Mouse (Mus musculus): ENCODE measurements at regions not wholly inside any gene's neighbourhood (a gene's known extent, or its start where the extent isn't known, plus 50 kb on each side); places are given as distances from the start of the nearest gene placed in this dataset.

DNA sequence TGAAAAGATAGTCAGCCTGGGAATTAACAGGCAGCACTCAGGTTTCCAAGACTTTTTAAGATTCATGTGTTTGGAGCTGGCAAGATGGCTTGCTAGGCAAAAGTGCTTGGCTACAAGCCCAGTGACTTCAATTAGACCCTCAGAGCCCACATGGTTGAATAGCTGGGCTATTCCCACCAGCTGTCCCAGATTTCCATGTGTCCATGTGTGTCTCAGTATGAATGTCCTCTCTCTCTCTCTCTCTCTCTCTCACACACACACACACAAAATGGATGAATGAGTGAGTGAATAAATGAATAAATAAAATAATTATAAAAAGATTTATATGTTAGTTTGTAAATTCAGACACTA lies 202.8 kb upstream of the Adra1b start:
- Histone ChIP-seq H3K27me3 (ENCODE audit: control insufficient read depth, insufficient read depth, insufficient read length) (no peaks in the 10 kb centered on the region), H3K36me3 (ENCODE audit: control insufficient read depth, insufficient read depth) (no peaks in the 10 kb centered on the region), H3ac (ENCODE audit: control insufficient read depth, insufficient read length) (no peak overlapping the region), H3K4me2 (ENCODE audit: low read depth) (no peak overlapping the region), H3K4me3 (no peak overlapping the region), H3K79me2 (ENCODE audit: control insufficient read depth, insufficient read depth) (no peaks in the 10 kb centered on the region)
- no peak for TF ChIP-seq E2F4 (IDR thresholded peaks at IDR 0.05; ENCODE audit: insufficient read depth)
- no peak for TF ChIP-seq MYOD1 (IDR thresholded peaks at IDR 0.05; ENCODE audit: control insufficient read depth in 1 of 3, insufficient read length in 2 of 3, low read depth in 2 of 3)
- no peak for TF ChIP-seq SRF (IDR thresholded peaks at IDR 0.05; ENCODE audit: control insufficient read depth, insufficient read length, low read depth)

DNA sequence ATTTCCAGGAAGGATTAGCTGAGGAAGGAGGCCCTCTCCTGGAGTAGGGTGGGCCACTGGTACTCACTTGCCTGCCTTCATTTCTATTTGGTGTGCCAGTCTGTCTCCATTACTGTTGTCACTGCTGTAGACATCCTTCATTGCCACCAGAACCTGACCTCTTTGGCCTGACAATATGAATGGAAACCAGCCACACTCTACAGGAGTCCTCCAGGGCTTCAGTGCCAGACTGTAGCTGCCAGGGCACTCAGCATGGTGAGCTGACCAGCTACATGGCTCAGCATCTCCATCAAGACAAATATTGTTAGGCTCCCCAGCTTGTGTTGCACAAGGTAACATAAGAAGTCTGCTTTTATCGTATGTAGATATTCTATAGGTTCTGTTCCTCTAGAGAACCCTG lies 205.2 kb upstream of the Adra1b start:
- no peaks in the 10 kb centered on the region for H3K36me3 ChIP-seq (ENCODE audit: control insufficient read depth, insufficient read depth)
- no peak overlapping the region for H3K4me3 ChIP-seq
- no peaks in the 10 kb centered on the region for H3K27me3 ChIP-seq (ENCODE audit: control insufficient read depth, insufficient read depth, insufficient read length)
- TF ChIP-seq TCF3 (IDR thresholded peaks at IDR 0.05; ENCODE audit: insufficient read length, low read depth) (no peak), CEBPB (IDR thresholded peaks at IDR 0.05; ENCODE audit: insufficient read depth, poor library complexity, severe bottlenecking) (no peak), TCF12 (IDR thresholded peaks at IDR 0.05; ENCODE audit: insufficient read depth, poor library complexity, severe bottlenecking) (no peak), POLR2A (IDR thresholded peaks at IDR 0.05; ENCODE audit: insufficient read length, low read depth) (no peak), POLR2AphosphoS2 (IDR thresholded peaks at IDR 0.05; ENCODE audit: insufficient read length, low read depth) (no peak), SRF (IDR thresholded peaks at IDR 0.05; ENCODE audit: control insufficient read depth, insufficient read length, low read depth) (no peak), MYOD1 (IDR thresholded peaks at IDR 0.05; ENCODE audit: control insufficient read depth in 1 of 3, insufficient read length in 2 of 3, low read depth in 2 of 3) (no peak), E2F4 (IDR thresholded peaks at IDR 0.05; ENCODE audit: insufficient read depth) (no peak), MAX (IDR thresholded peaks at IDR 0.05; ENCODE audit: low read depth) (no peak)
- H3ac ChIP-seq (ENCODE audit: control insufficient read depth, insufficient read length) = no peak overlapping the region
- no peaks in the 10 kb centered on the region for H3K79me2 ChIP-seq (ENCODE audit: control insufficient read depth, insufficient read depth)
- H3K4me2 ChIP-seq (ENCODE audit: low read depth) = no peak overlapping the region

DNA sequence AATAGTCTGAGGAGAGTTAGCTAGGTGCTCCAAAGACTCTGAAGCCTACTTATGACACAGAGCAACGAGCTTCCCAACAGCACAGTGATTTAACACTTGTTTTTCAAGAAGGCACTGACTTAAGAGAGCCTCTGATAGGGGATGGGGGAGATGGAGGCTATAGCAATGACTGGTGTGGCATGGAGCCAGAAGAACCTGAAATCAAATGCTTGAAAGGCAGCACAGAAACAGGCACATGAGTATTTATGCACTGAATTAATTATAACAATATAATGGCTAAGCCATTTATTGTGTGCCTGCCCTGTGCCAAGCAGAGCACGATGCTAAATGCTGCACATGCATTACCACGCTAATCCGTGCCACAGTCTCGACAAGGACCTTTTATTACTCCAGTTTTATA lies 210.5 kb upstream of the Adra1b start:
- no peaks in the 10 kb centered on the region for H3K79me2 ChIP-seq (ENCODE audit: control insufficient read depth, insufficient read depth)
- H3K4me3 ChIP-seq = no peak overlapping the region
- H3K27me3 ChIP-seq (ENCODE audit: control insufficient read depth, insufficient read depth, insufficient read length) = no peaks in the 10 kb centered on the region
- no peak overlapping the region for H3ac ChIP-seq (ENCODE audit: control insufficient read depth, insufficient read length)
- no peaks in the 10 kb centered on the region for H3K36me3 ChIP-seq (ENCODE audit: control insufficient read depth, insufficient read depth)
- TF ChIP-seq MAX (IDR thresholded peaks at IDR 0.05; ENCODE audit: low read depth) = no peak
- TF ChIP-seq MYOG (IDR thresholded peaks at IDR 0.05; ENCODE audit: control insufficient read depth in 1 of 3, insufficient read depth in 1 of 3, insufficient read length in 2 of 3, low read depth in 2 of 3) = no peak
- no peak for TF ChIP-seq CEBPB (IDR thresholded peaks at IDR 0.05; ENCODE audit: insufficient read depth, poor library complexity, severe bottlenecking)
- TF ChIP-seq POLR2AphosphoS2 (IDR thresholded peaks at IDR 0.05; ENCODE audit: insufficient read length, low read depth) = no peak
- TF ChIP-seq TCF3 (IDR thresholded peaks at IDR 0.05; ENCODE audit: insufficient read length, low read depth) = no peak
- TF ChIP-seq E2F4 (IDR thresholded peaks at IDR 0.05; ENCODE audit: insufficient read depth) = no peak
- TF ChIP-seq MYOD1 (IDR thresholded peaks at IDR 0.05; ENCODE audit: control insufficient read depth in 1 of 3, insufficient read length in 2 of 3, low read depth in 2 of 3) = no peak
- no peak for TF ChIP-seq USF1 (IDR thresholded peaks at IDR 0.05; ENCODE audit: low read depth)
- TF ChIP-seq SRF (IDR thresholded peaks at IDR 0.05; ENCODE audit: control insufficient read depth, insufficient read length, low read depth) = no peak
- no peak for TF ChIP-seq POLR2A (IDR thresholded peaks at IDR 0.05; ENCODE audit: insufficient read length, low read depth)
- TF ChIP-seq TCF12 (IDR thresholded peaks at IDR 0.05; ENCODE audit: insufficient read depth, poor library complexity, severe bottlenecking) = no peak
- no peak for TF ChIP-seq REST (IDR thresholded peaks at IDR 0.05; ENCODE audit: insufficient read depth, insufficient read length)
- no peak overlapping the region for H3K4me2 ChIP-seq (ENCODE audit: low read depth)

DNA sequence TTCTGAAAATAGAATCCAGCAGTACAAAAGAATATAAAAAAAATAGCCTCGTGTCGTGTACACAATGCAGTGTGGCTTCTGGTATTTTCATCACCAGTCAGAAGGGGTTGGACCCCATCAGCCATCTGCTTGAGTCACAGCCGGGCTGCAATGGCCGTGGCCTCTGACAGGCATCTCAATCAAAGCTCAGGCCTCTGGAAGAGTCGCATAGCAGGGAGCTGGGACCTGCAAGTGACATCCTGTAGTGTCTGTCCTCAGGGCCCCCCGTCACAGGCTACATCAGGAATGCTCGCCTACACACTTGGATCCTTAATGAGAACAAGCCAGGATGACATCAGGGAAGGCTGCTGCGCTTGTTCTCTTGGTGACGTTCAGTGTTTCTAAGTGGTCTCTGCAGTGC lies 226.1 kb upstream of the Adra1b start:
- TF ChIP-seq MYOD1 (IDR thresholded peaks at IDR 0.05; ENCODE audit: control insufficient read depth in 1 of 3, insufficient read length in 2 of 3, low read depth in 2 of 3) (no peak), USF1 (IDR thresholded peaks at IDR 0.05; ENCODE audit: low read depth) (no peak), SRF (IDR thresholded peaks at IDR 0.05; ENCODE audit: control insufficient read depth, insufficient read length, low read depth) (no peak), POLR2A (IDR thresholded peaks at IDR 0.05; ENCODE audit: insufficient read length, low read depth) (no peak), MYOG (IDR thresholded peaks at IDR 0.05; ENCODE audit: control insufficient read depth in 1 of 3, insufficient read depth in 1 of 3, insufficient read length in 2 of 3, low read depth in 2 of 3) (no peak), CEBPB (IDR thresholded peaks at IDR 0.05; ENCODE audit: insufficient read depth, poor library complexity, severe bottlenecking) (no peak), REST (IDR thresholded peaks at IDR 0.05; ENCODE audit: insufficient read depth, insufficient read length) (no peak)
- Histone ChIP-seq H3K79me2 (ENCODE audit: control insufficient read depth, insufficient read depth) (no peaks in the 10 kb centered on the region), H3K27me3 (ENCODE audit: control insufficient read depth, insufficient read depth, insufficient read length) (no peaks in the 10 kb centered on the region), H3K36me3 (ENCODE audit: control insufficient read depth, insufficient read depth) (no peaks in the 10 kb centered on the region), H3K4me3 (no peak overlapping the region), H3ac (ENCODE audit: control insufficient read depth, insufficient read length) (no peak overlapping the region), H3K4me2 (ENCODE audit: low read depth) (no peak overlapping the region)

DNA sequence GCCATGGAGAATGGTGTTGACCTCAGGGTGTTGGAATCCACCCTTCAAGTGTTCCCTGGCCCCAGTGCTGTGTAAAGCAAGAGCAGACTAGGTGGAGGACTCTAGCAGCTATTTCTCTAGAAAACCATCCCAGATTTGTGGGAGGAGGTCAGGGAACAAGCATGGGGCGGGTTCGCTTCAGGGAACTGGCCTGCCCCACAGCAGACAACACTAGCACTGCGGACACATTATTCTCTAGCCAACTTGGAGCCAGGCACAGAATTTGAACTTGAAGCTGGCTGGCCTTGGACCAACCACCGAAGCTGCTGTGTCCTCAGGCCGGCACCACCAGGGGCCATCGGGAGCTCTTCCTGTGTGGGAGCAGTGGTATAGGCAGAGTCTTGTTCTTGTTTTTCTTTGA lies 227.5 kb upstream of the Adra1b start:
- no peak overlapping the region for H3K4me2 ChIP-seq (ENCODE audit: low read depth)
- no peak overlapping the region for H3K4me3 ChIP-seq
- no peak for TF ChIP-seq TCF3 (IDR thresholded peaks at IDR 0.05; ENCODE audit: insufficient read length, low read depth)
- no peak for TF ChIP-seq E2F4 (IDR thresholded peaks at IDR 0.05; ENCODE audit: insufficient read depth)
- TF ChIP-seq MYOG (IDR thresholded peaks at IDR 0.05; ENCODE audit: control insufficient read depth in 1 of 3, insufficient read depth in 1 of 3, insufficient read length in 2 of 3, low read depth in 2 of 3) = no peak
- TF ChIP-seq USF1 (IDR thresholded peaks at IDR 0.05; ENCODE audit: low read depth) = no peak
- TF ChIP-seq POLR2A (IDR thresholded peaks at IDR 0.05; ENCODE audit: insufficient read length, low read depth) = no peak
- no peak for TF ChIP-seq POLR2AphosphoS2 (IDR thresholded peaks at IDR 0.05; ENCODE audit: insufficient read length, low read depth)
- TF ChIP-seq REST (IDR thresholded peaks at IDR 0.05; ENCODE audit: insufficient read depth, insufficient read length) = no peak
- TF ChIP-seq TCF12 (IDR thresholded peaks at IDR 0.05; ENCODE audit: insufficient read depth, poor library complexity, severe bottlenecking) = no peak
- no peak for TF ChIP-seq MAX (IDR thresholded peaks at IDR 0.05; ENCODE audit: low read depth)
- no peak for TF ChIP-seq CEBPB (IDR thresholded peaks at IDR 0.05; ENCODE audit: insufficient read depth, poor library complexity, severe bottlenecking)
- TF ChIP-seq MYOD1 (IDR thresholded peaks at IDR 0.05; ENCODE audit: control insufficient read depth in 1 of 3, insufficient read length in 2 of 3, low read depth in 2 of 3) = no peak
- no peak for TF ChIP-seq SRF (IDR thresholded peaks at IDR 0.05; ENCODE audit: control insufficient read depth, insufficient read length, low read depth)
- no peak overlapping the region for H3ac ChIP-seq (ENCODE audit: control insufficient read depth, insufficient read length)
- no peaks in the 10 kb centered on the region for H3K27me3 ChIP-seq (ENCODE audit: control insufficient read depth, insufficient read depth, insufficient read length)
- no peaks in the 10 kb centered on the region for H3K79me2 ChIP-seq (ENCODE audit: control insufficient read depth, insufficient read depth)
- H3K36me3 ChIP-seq (ENCODE audit: control insufficient read depth, insufficient read depth) = no peaks in the 10 kb centered on the region
